Mouse (Mus musculus) layer of hippocampus, postnatal 10 days (tissue): Measurements from ENCODE around the gene Tenm4. TPM values are rescaled to one million over a fixed set of nuclear protein-coding genes. Genes with fewer than 3 reads are reported as not detected.

Experiments used
- DNase-seq, 2 experiments: peaks; one replicate each; pipeline ENCODE4 v3.0.0; 2021; ENCODE audit warnings: low spot score in 2 of 2
- total RNA-seq, 2 experiments: library from RNA; stranded (reverse); gene quantifications; 2 replicates each; pipeline ENCODE4 v1.2.3; 2021

The Tenm4 gene
- total RNA-seq, 2 experiments from 2014 or later = 130 to 149 TPM

GRCm38 (mm10) chr7:96796788-96797485 is 625.9 kb downstream of the Tenm4 start:
- peak; percentile 61 to 65 for DNase-seq

- peak; percentile 23 to 33 for DNase-seq
These were observed 626.8 kb downstream of the Tenm4 start for GRCm38 (mm10) chr7:96797716-96798332.

GRCm38 (mm10) chr7:96799816-96800215 is 628.8 kb downstream of the Tenm4 start:
- DNase-seq = no peak

- DNase-seq = no peak
These were observed 630.3 kb downstream of the Tenm4 start for GRCm38 (mm10) chr7:96801368-96801767.

GRCm38 (mm10) chr7:96802216-96802615 is 631.2 kb downstream of the Tenm4 start:
- DNase-seq = no peak

GRCm38 (mm10) chr7:96806561-96806960 is 635.5 kb downstream of the Tenm4 start:
- no peak for DNase-seq

- no peak for DNase-seq
These were observed 636.4 kb downstream of the Tenm4 start for GRCm38 (mm10) chr7:96807281-96808058.

GRCm38 (mm10) chr7:96808059-96808646 is 637.1 kb downstream of the Tenm4 start:
- no peak for DNase-seq

GRCm38 (mm10) chr7:96811691-96812090 is 640.6 kb downstream of the Tenm4 start:
- DNase-seq = peak; percentile 32 to 39

GRCm38 (mm10) chr7:96813036-96813435 is 642.0 kb downstream of the Tenm4 start:
- DNase-seq = no peak

GRCm38 (mm10) chr7:96813497-96814400 is 642.7 kb downstream of the Tenm4 start:
- DNase-seq = no peak

- no peak for DNase-seq
These were observed 643.5 kb downstream of the Tenm4 start for GRCm38 (mm10) chr7:96814581-96814980.

GRCm38 (mm10) chr7:96817030-96817674 is 646.1 kb downstream of the Tenm4 start:
- DNase-seq = no peak

GRCm38 (mm10) chr7:96818236-96818916 is 647.3 kb downstream of the Tenm4 start:
- DNase-seq = no peak

- DNase-seq = no peak
These were observed 648.5 kb downstream of the Tenm4 start for GRCm38 (mm10) chr7:96819538-96819937.

GRCm38 (mm10) chr7:96820343-96820742 is 649.3 kb downstream of the Tenm4 start:
- DNase-seq = no peak

- no peak for DNase-seq
These were observed 655.1 kb downstream of the Tenm4 start for GRCm38 (mm10) chr7:96826101-96826500.

- DNase-seq = no peak
These were observed 655.6 kb downstream of the Tenm4 start for GRCm38 (mm10) chr7:96826672-96827071.

- peak; percentile 70 to 76 for DNase-seq
These were observed 661.5 kb downstream of the Tenm4 start for GRCm38 (mm10) chr7:96832551-96832950.

- DNase-seq = no peak
These were observed 662.0 kb downstream of the Tenm4 start for GRCm38 (mm10) chr7:96833012-96833411.
